Mouse (Mus musculus) bone marrow macrophage, adult 2 months (primary cell): ENCODE measurements around the gene Ces5a.

Experiments
- CTCF ChIP-seq: IDR thresholded peaks from 2 replicates; pipeline ENCODE4 v1.5.1; 2012; ENCODE audit warnings: low read depth, mild to moderate bottlenecking, low read length, moderate library complexity
- POLR2A ChIP-seq: IDR thresholded peaks from 2 replicates; pipeline ENCODE4 v1.6.1; 2012; ENCODE audit warnings: mild to moderate bottlenecking, low read depth, low read length, borderline replicate concordance

- no peak for TF ChIP-seq CTCF
- no peak for TF ChIP-seq POLR2A
Measured at GRCm38 (mm10) chr8:93570186-93570530, 34.5 kb upstream of the Ces5a start.
